Mouse (Mus musculus) lung, embryonic 14.5 days (tissue): ENCODE data around the gene Wdr66. TPM values are rescaled to one million over a fixed set of nuclear protein-coding genes. Genes with fewer than 3 reads are reported as not detected.

Experiments used
- ATAC-seq: fragments of 200-750 bp; cut with Nextera tagmentation; 2 replicates; pipeline ENCODE4 v1.8.0; 2017; ENCODE audit warnings: mild to moderate bottlenecking, moderate TSS enrichment, moderate library complexity; ENCODE audit not compliant: insufficient read depth
- DNase-seq: peaks from one replicate; pipeline ENCODE4 v3.0.0-alpha.2; 2015
- H3K27ac ChIP-seq: fragments of 300-500 bp; sonication (generic); 2 replicates; pipeline ENCODE4 v1.5.1; 2014; ENCODE audit warnings: low read depth, mild to moderate bottlenecking, moderate library complexity
- H3K27me3 ChIP-seq: fragments of 300-500 bp; sonication (generic); 2 replicates; pipeline ENCODE4 v1.6.1; 2014; ENCODE audit warnings: low read length, control low read depth; ENCODE audit not compliant: insufficient read depth
- H3K36me3 ChIP-seq: fragments of 300-500 bp; sonication (generic); 2 replicates; pipeline ENCODE4 v1.6.1; 2014; ENCODE audit warnings: control low read depth; ENCODE audit not compliant: insufficient read depth
- H3K4me1 ChIP-seq: fragments of 300-500 bp; sonication (generic); 2 replicates; pipeline ENCODE4 v1.6.1; 2014; ENCODE audit warnings: antibody characterized with exemption, control low read depth; ENCODE audit not compliant: insufficient read depth
- H3K4me2 ChIP-seq: fragments of 300-500 bp; sonication (generic); 2 replicates; pipeline ENCODE4 v1.6.1; 2014; ENCODE audit warnings: mild to moderate bottlenecking
- H3K4me3 ChIP-seq: fragments of 300-500 bp; sonication (generic); 2 replicates; pipeline ENCODE4 v1.5.1; 2014; ENCODE audit warnings: low read depth, low read length
- H3K9ac ChIP-seq: fragments of 300-500 bp; sonication (generic); 2 replicates; pipeline ENCODE4 v1.6.1; 2014
- H3K9me3 ChIP-seq: fragments of 300-500 bp; sonication (generic); 2 replicates; pipeline ENCODE4 v1.6.1; 2016; ENCODE audit warnings: low read depth, low read length, control low read depth
- CTCF ChIP-seq: IDR thresholded peaks from 2 replicates; pipeline ENCODE4 v1.5.1; 2016; ENCODE audit warnings: antibody characterized with exemption, low read depth
- WGBS: fragments of 180-500 bp; shearing (Covaris S2); extraction: QIAGEN DNeasy Blood & Tissue Kit; methylation state at CpG from one replicate; pipeline ENCODE4 v1.1.7; 2014; 5-methylcytosine and 5-hydroxymethylcytosine counted together
- polyA plus RNA-seq: library from polyadenylated mRNA; unstranded; fragments of >200 nt; fragmentation: Nextera tagmentation; extraction: Ambion mirVana; gene quantifications from 2 replicates; pipeline ENCODE4 v1.2.1, GENCODE M21; 2014

The Wdr66 gene
- polyA plus RNA-seq, 1 experiment from 2014 or later, result 0.57 TPM

- ATAC-seq, result no peak
- no peak overlapping the region for H3K27ac ChIP-seq
These were observed 75.8 kb downstream of the Wdr66 start for GRCm38 (mm10) chr5:123327686-123328085.

GRCm38 (mm10) chr5:123333566-123333965 lies 81.7 kb downstream of the Wdr66 start:
- Histone ChIP-seq H3K4me1 (0 out of 2 replicates have a peak, but pooled peaks cover 5% of the 10 kb centered on the region), H3K9ac (no peak overlapping the region), H3K4me2 (no peak overlapping the region), H3K36me3 (no peaks in the 10 kb centered on the region), H3K4me3 (no peak overlapping the region), H3K27me3 (no peaks in the 10 kb centered on the region), H3K27ac (no peak overlapping the region), H3K9me3 (no peaks in the 10 kb centered on the region)
- 71% methylated on average over 6 of the region's 6 CpGs for WGBS
- no peak for DNase-seq
- TF ChIP-seq CTCF, result no peak
- ATAC-seq, result no peak

More at GRCm38 (mm10) chr5:123327686-123328085, 75.8 kb downstream of the Wdr66 start:
- no peaks in the 10 kb centered on the region for H3K27me3 ChIP-seq
- DNase-seq, result no peak
- 79% methylated on average over 8 of the region's 8 CpGs for WGBS
- no peak for TF ChIP-seq CTCF
- no peak overlapping the region for H3K4me2 ChIP-seq
- H3K4me3 ChIP-seq, result no peak overlapping the region
- H3K4me1 ChIP-seq, result 0 out of 2 replicates have a peak, but pooled peaks cover 6% of the 10 kb centered on the region
- H3K36me3 ChIP-seq, result no peaks in the 10 kb centered on the region
- H3K9ac ChIP-seq, result no peak overlapping the region
- no peaks in the 10 kb centered on the region for H3K9me3 ChIP-seq

- Histone ChIP-seq H3K36me3 (no peaks in the 10 kb centered on the region), H3K27ac (peak overlapping the region; percentile 61), H3K4me3 (no peak overlapping the region), H3K9me3 (no peaks in the 10 kb centered on the region), H3K4me1 (0 out of 2 replicates have a peak, but pooled peaks cover 5% of the 10 kb centered on the region), H3K27me3 (no peaks in the 10 kb centered on the region), H3K4me2 (no peak overlapping the region), H3K9ac (0 out of 2 replicates have a peak overlapping the region, but pooled peaks have one; percentile 11)
- peak; percentile 84 for DNase-seq
- TF ChIP-seq CTCF, result no peak
- peak; percentile 83 for ATAC-seq
- 38% methylated on average over 4 of the region's 4 CpGs for WGBS
These were observed 84.5 kb downstream of the Wdr66 start for GRCm38 (mm10) chr5:123336205-123336961.

- ATAC-seq (no peak), DNase-seq (no peak)
- 0 out of 2 replicates have a peak, but pooled peaks cover 7% of the 10 kb centered on the region for H3K4me1 ChIP-seq
- 59% methylated on average over 3 of the region's 3 CpGs for WGBS
- H3K36me3 ChIP-seq, result no peaks in the 10 kb centered on the region
- no peaks in the 10 kb centered on the region for H3K27me3 ChIP-seq
- H3K9me3 ChIP-seq, result no peaks in the 10 kb centered on the region
- no peak overlapping the region for H3K27ac ChIP-seq
- TF ChIP-seq CTCF, result no peak
- H3K4me3 ChIP-seq, result no peak overlapping the region
- H3K9ac ChIP-seq, result no peak overlapping the region
- H3K4me2 ChIP-seq, result no peak overlapping the region
These were observed 86.6 kb downstream of the Wdr66 start for GRCm38 (mm10) chr5:123338463-123338862.

DNA sequence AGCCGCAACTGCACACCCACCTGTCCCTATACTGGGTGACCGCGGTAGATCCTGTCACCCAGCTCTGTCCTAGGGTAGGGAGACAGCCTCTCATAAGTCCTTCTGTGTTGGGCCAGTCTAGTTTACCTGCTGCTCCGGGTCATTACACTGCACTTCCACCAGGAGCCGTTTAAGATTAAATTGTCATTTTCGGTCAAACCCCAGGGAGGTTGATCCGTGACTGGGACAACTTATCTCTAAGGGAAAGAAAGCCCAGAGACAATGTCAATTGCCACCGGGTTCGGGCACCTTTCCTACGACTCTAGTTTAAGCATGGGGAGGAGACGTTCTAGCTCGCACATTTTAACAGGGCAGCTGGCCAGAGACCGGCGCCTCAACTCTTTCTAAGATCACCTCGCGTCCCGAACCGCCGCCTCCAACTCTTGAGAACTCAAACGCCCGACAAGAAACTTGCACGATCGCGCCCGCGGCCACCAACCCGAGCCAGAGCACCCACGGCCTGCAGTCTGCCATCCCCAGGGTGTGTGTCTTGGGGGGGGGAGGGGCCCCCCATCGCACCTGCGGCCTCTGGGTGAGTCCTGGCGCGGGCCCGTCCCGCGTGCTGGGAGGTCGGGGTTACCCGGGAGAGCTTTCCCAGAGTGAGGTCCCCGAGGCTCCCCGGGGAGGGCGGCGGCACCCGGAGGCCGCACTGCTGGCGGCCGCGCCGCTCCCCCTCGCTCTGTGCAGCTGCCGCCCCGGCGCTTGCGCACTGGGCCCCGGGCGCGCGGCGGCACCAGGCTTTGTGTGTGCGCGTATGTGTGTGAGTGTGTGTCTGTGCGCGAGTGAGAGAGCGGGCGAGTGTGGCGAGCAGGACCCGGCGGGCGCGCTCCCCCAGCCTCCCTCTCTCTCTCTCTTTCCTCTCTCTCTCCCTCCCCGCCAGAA lies 92.1 kb downstream of the Wdr66 start, which contains the start of gene Bcl7a:
Gene Bcl7a, plus strand, starts transcription at position 128 of the 921 bp plus-strand sequence.
- DNase-seq (peak; percentile 96), ATAC-seq (peak; percentile 85)
- H3K4me3 ChIP-seq, result peak within 1 kb of the TSS; percentile 93
- peak within 1 kb of the TSS; percentile 96 for H3K9ac ChIP-seq
- H3K27me3 ChIP-seq, result no peaks in the 10 kb centered on the region
- WGBS, result 1% methylated on average over 65 of the region's 69 CpGs
- H3K36me3 ChIP-seq, result 0 out of 2 replicates have a peak, but pooled peaks cover 2% of the 10 kb centered on the region
- peak within 1 kb of the TSS; percentile 89 for H3K4me2 ChIP-seq
- H3K27ac ChIP-seq, result peak within 1 kb of the TSS; percentile 99
- H3K4me1 ChIP-seq, result peaks cover 15% of the 10 kb centered on the region
- H3K9me3 ChIP-seq, result no peaks in the 10 kb centered on the region
- peak; percentile 49 for TF ChIP-seq CTCF

GRCm38 (mm10) chr5:123344628-123344962 lies 92.7 kb downstream of the Wdr66 start:
- no peak; the same call in 1 of the 2 replicates for ATAC-seq
- WGBS, result under 1% methylated on average over 39 of the region's 51 CpGs
- peak overlapping the region; percentile 93 for H3K4me3 ChIP-seq
- peak overlapping the region; percentile 89 for H3K4me2 ChIP-seq
- peaks cover 15% of the 10 kb centered on the region for H3K4me1 ChIP-seq
- H3K9ac ChIP-seq, result peak overlapping the region; percentile 96
- 0 out of 2 replicates have a peak, but pooled peaks cover 4% of the 10 kb centered on the region for H3K36me3 ChIP-seq
- no peak for DNase-seq
- peak overlapping the region; percentile 99 for H3K27ac ChIP-seq
- no peaks in the 10 kb centered on the region for H3K27me3 ChIP-seq
- H3K9me3 ChIP-seq, result no peaks in the 10 kb centered on the region
- no peak for TF ChIP-seq CTCF
